Mouse (Mus musculus): ENCODE results near the gene Pon1. TPM values are rescaled to one million over a fixed set of nuclear protein-coding genes. Genes with fewer than 3 reads are reported as not detected.

The Pon1 gene
- total and polyA plus RNA-seq, 3 experiments = not detected

GRCm38 (mm10) chr6:5163507-5164144, 30.1 kb downstream of the Pon1 start:
- no peak for TF ChIP-seq NELFE (IDR thresholded peaks at IDR 0.05; ENCODE audit: low read depth, low read length)
- no peak for TF ChIP-seq ZKSCAN1 (IDR thresholded peaks at IDR 0.05; ENCODE audit: low read depth, low read length)
- no peak for TF ChIP-seq MAZ (IDR thresholded peaks at IDR 0.05; ENCODE audit: low read depth, low read length)
- no peak for TF ChIP-seq GABPA (IDR thresholded peaks at IDR 0.05; ENCODE audit: low read depth, low read length)
- TF ChIP-seq MYC (IDR thresholded peaks at IDR 0.05; ENCODE audit: low read depth, low read length) = no peak
- TF ChIP-seq MEF2A (IDR thresholded peaks at IDR 0.05; ENCODE audit: extremely low read depth, insufficient replicate concordance, low read depth, low read length, poor library complexity, severe bottlenecking) = no peak
- TF ChIP-seq MYB (IDR thresholded peaks at IDR 0.05; ENCODE audit: low read depth, low read length) = no peak
- TF ChIP-seq ZC3H11A (IDR thresholded peaks at IDR 0.05; ENCODE audit: low read depth, low read length) = no peak
- no peak for TF ChIP-seq CHD1 (IDR thresholded peaks at IDR 0.05; ENCODE audit: low read depth, low read length)
- 0 out of 2 replicates have a peak, but pooled peaks have one; percentile 6 for TF ChIP-seq GATA1 (IDR thresholded peaks at IDR 0.05; ENCODE audit: low read depth, low read length)
- TF ChIP-seq NRF1 (IDR thresholded peaks at IDR 0.05; ENCODE audit: insufficient read depth, low read depth, low read length, poor library complexity, severe bottlenecking) = peak; percentile 64
- no peak for TF ChIP-seq CHD2 (IDR thresholded peaks at IDR 0.05; ENCODE audit: low read length)
- TF ChIP-seq TAL1 (IDR thresholded peaks at IDR 0.05; ENCODE audit: low read length) = no peak
- TF ChIP-seq POLR2A (IDR thresholded peaks at IDR 0.05; ENCODE audit: control insufficient read depth in 1 of 2, insufficient read depth in 1 of 2, low read depth in 1 of 2, low read length in 2 of 2, poor library complexity in 1 of 2) = no peak
- H3K4me1 ChIP-seq (ENCODE audit: control insufficient read depth in 1 of 2, insufficient read depth in 2 of 2, low read length in 2 of 2) = peaks cover 0 to 8% of the 10 kb centered on the region in 2 experiments; a peak in 1 of 4 replicates
- peak overlapping the region; percentile 32 for H3K9ac ChIP-seq (ENCODE audit: control insufficient read depth, low read depth, low read length, poor library complexity, severe bottlenecking)
- H3K27ac ChIP-seq (ENCODE audit: control insufficient read depth, low read depth, low read length) = no peak overlapping the region
- H3K36me3 ChIP-seq (ENCODE audit: control insufficient read depth in 1 of 2, insufficient read depth in 2 of 2, low read length in 2 of 2) = peaks cover 0 to 7% of the 10 kb centered on the region in 2 experiments; a peak in 2 of 4 replicates
- DNase-seq (ENCODE audit: low read depth, low spot score) = peak; percentile 62
- H3K4me3 ChIP-seq (ENCODE audit: control insufficient read depth in 1 of 2, insufficient read depth in 1 of 2, low read depth in 2 of 2, low read length in 2 of 2) = peak overlapping the region; percentile 41 to 45; a peak in 3 of 4 replicates
- peaks cover 0 to 8% of the 10 kb centered on the region in 2 experiments; a peak in 3 of 4 replicates for H3K27me3 ChIP-seq (ENCODE audit: control insufficient read depth in 1 of 2, insufficient read depth in 2 of 2, low read length in 2 of 2)
- no peaks in the 10 kb centered on the region for H3K9me3 ChIP-seq (replicated peaks; ENCODE audit: insufficient read depth, low read length)
- H3K79me2 ChIP-seq (ENCODE audit: control insufficient read depth, insufficient read depth, low read length, poor library complexity) = no peaks in the 10 kb centered on the region

DNA sequence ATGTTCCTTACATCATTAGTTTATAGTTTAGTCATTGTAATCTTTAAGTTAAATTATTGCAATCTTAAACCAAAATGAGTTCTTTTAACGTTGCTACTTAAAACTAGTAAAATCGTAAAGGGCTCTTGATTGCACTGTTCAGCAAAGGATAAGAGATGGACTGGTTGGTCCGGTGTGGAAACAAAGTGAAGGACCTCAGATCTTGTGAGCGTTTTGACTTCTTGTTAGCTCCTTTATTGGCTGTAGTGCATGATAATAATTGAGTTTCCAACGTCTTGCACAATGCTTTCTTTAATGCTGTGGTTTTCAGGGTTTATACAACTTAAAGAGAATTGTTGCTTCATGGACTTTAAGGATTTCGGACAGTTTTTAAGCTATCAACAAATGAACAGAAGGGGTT, 31.7 kb downstream of the Pon1 start:
- no peak for DNase-seq (ENCODE audit: low read depth, low spot score)

More for the DNA sequence above, 31.7 kb downstream of the Pon1 start:
- no peaks in the 10 kb centered on the region for H3K9me3 ChIP-seq (replicated peaks; ENCODE audit: insufficient read depth, low read length)
- peaks cover 1 to 12% of the 10 kb centered on the region in 2 experiments; a peak in 3 of 4 replicates for H3K4me1 ChIP-seq (ENCODE audit: control insufficient read depth in 1 of 2, insufficient read depth in 2 of 2, low read length in 2 of 2)
- H3K27me3 ChIP-seq (ENCODE audit: control insufficient read depth in 1 of 2, insufficient read depth in 2 of 2, low read length in 2 of 2) = peaks cover 0 to 5% of the 10 kb centered on the region in 2 experiments; a peak in 3 of 4 replicates
- H3K27ac ChIP-seq (ENCODE audit: control insufficient read depth, low read depth, low read length) = no peak overlapping the region
- TF ChIP-seq E2F4 (IDR thresholded peaks at IDR 0.05; ENCODE audit: borderline replicate concordance, low read depth, low read length) (no peak), ZKSCAN1 (IDR thresholded peaks at IDR 0.05; ENCODE audit: low read depth, low read length) (no peak), ZNF384 (IDR thresholded peaks at IDR 0.05; ENCODE audit: low read depth, low read length) (no peak), MEF2A (IDR thresholded peaks at IDR 0.05; ENCODE audit: extremely low read depth, insufficient replicate concordance, low read depth, low read length, poor library complexity, severe bottlenecking) (no peak), ZMIZ1 (IDR thresholded peaks at IDR 0.05; ENCODE audit: low read depth, low read length) (no peak), BHLHE40 (IDR thresholded peaks at IDR 0.05; ENCODE audit: borderline replicate concordance, low read depth, low read length) (no peak), CHD2 (IDR thresholded peaks at IDR 0.05; ENCODE audit: low read length) (no peak), ELF1 (IDR thresholded peaks at IDR 0.05; ENCODE audit: low read depth, low read length) (no peak), SIN3A (IDR thresholded peaks at IDR 0.05; ENCODE audit: low read length) (no peak), CTCF (IDR thresholded peaks at IDR 0.05 in 2 of 3, conservative IDR thresholded peaks at IDR 0.05 in 1 of 3; ENCODE audit: control insufficient read depth in 1 of 3, insufficient read depth in 1 of 3, low read depth in 2 of 3, low read length in 3 of 3, poor library complexity in 1 of 3, severe bottlenecking in 1 of 3) (no peak), EP300 (IDR thresholded peaks at IDR 0.05; ENCODE audit: low read depth in 1 of 2, low read length in 2 of 2) (no peak), ETS1 (IDR thresholded peaks at IDR 0.05; ENCODE audit: low read depth, low read length) (no peak)
- peaks cover 0 to 11% of the 10 kb centered on the region in 2 experiments; a peak in 2 of 4 replicates for H3K36me3 ChIP-seq (ENCODE audit: control insufficient read depth in 1 of 2, insufficient read depth in 2 of 2, low read length in 2 of 2)
- no peak overlapping the region for H3K4me3 ChIP-seq (ENCODE audit: control insufficient read depth in 1 of 2, insufficient read depth in 1 of 2, low read depth in 2 of 2, low read length in 2 of 2)
- H3K9ac ChIP-seq (ENCODE audit: control insufficient read depth, low read depth, low read length, poor library complexity, severe bottlenecking) = no peak overlapping the region
- no peaks in the 10 kb centered on the region for H3K79me2 ChIP-seq (ENCODE audit: control insufficient read depth, insufficient read depth, low read length, poor library complexity)
